ENCODE assay signal across 30 mouse cellular contexts in the genomic region with DNA sequence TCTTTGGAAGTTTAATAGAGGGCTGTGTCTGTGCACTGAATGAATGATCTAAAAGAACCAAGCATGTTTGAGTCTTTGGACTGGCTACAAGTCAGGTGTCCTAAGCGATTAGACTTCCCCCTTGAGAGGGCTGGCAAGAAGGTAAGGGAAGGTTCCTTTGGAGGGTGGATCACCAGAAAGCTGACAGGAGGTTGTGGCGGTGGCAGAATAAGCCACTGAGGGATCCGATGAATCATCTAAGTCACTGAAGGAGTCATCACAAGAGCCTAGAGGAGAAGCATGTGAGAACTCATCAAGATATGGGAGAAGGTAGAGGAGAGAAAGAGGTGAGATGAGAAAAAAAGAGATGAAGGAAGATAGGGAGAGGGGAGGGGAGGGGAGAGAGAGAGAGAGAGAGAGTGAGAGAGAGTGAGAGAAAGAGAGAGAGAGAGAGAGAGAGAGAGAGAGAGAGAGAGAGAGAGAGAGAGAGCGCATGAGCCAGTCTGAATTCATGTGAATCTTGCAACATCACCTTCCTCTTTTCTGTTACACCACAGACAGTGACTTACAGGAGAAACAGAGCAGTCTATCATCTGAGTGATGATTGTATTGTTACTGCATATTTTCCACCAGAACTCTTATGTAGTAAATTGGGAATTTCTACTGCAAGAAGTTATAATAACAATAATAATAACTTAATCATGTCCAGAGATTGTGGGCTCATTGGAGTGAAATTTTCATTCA.
A peak's percentile ranks its signal among the peaks of the same experiment; 100 is the strongest.
DNase-seq lines count a peak whose midpoint lies in the region; ATAC-seq and TF ChIP-seq lines count a peak whose summit lies in the region.
"Had no signal": no experiment of that assay in that cellular context is flagged by ENCODE, and none has a peak within 500 bp of the region (broad histone marks: within the 10 kb centered on the region; RNA-seq: fewer than 3 reads in every experiment).

No protein-coding gene starts in this region.

- H3K27me3 ChIP-seq in liver, postnatal 0 days (ENCODE audit: insufficient read depth, low read length): no peaks in the 10 kb centered on the region
- H3K27me3 ChIP-seq in forebrain, embryonic 11.5 days (ENCODE audit: control insufficient read depth, insufficient read depth, low read length): no peaks in the 10 kb centered on the region
- H3K27me3 ChIP-seq: embryonic facial prominence, embryonic 15.5 days; forebrain, embryonic 13.5 days; heart, embryonic 15.5 days; hindbrain, embryonic 13.5 days; limb, embryonic 13.5 days; liver, embryonic 13.5 days; lung, embryonic 15.5 days; midbrain, embryonic 13.5 days; stomach, embryonic 15.5 days had no signal

- DNase-seq in liver, postnatal 0 days: no peak
- DNase-seq in liver: no peak
- peak; percentile 49 for DNase-seq in 416B (ENCODE audit: low read depth)
- no peak for DNase-seq in forebrain, embryonic 11.5 days (ENCODE audit: low spot score)
- DNase-seq in cerebellum, adult 18-20 months: no peak
- DNase-seq in adrenal gland, postnatal 25 days: no peak
- DNase-seq: adrenal gland, postnatal 36 days; cerebellum, adult 11-12 months; cerebellum, postnatal 14 days; gastrocnemius, postnatal 14 days; heart, adult 11 months; kidney, adult 11 months; kidney, postnatal 25 days; liver, embryonic 13.5 days; retina, postnatal 1 day; right cerebral cortex, postnatal 14 days had no signal

- no peak overlapping the region for H3K4me3 ChIP-seq in liver, postnatal 0 days (ENCODE audit: low read depth, low read length)
- H3K4me3 ChIP-seq in forebrain, embryonic 11.5 days (ENCODE audit: low read depth, low read length): no peak overlapping the region
- H3K4me3 ChIP-seq: embryonic facial prominence, embryonic 10.5 days; embryonic facial prominence, embryonic 15.5 days; forebrain, embryonic 13.5 days; heart, embryonic 10.5 days; heart, embryonic 15.5 days; hindbrain, embryonic 13.5 days; left cerebral cortex, adult 2 months; limb, embryonic 13.5 days; liver, embryonic 13.5 days; lung, embryonic 15.5 days; midbrain, embryonic 13.5 days; stomach, embryonic 15.5 days had no signal

- H3K27ac ChIP-seq in liver, postnatal 0 days (ENCODE audit: low read depth): no peak overlapping the region
- no peak overlapping the region for H3K27ac ChIP-seq in forebrain, embryonic 11.5 days (ENCODE audit: low read depth, low read length)
- H3K27ac ChIP-seq: embryonic facial prominence, embryonic 10.5 days; embryonic facial prominence, embryonic 15.5 days; forebrain, embryonic 13.5 days; heart, embryonic 10.5 days; heart, embryonic 15.5 days; hindbrain, embryonic 13.5 days; left cerebral cortex, adult 2 months; limb, embryonic 13.5 days; liver, embryonic 13.5 days; lung, embryonic 15.5 days; midbrain, embryonic 13.5 days; stomach, embryonic 15.5 days had no signal

- TF ChIP-seq CTCF in liver, postnatal 0 days (IDR thresholded peaks at IDR 0.05; ENCODE audit: low read depth): no peak

- no peak overlapping the region for H3K4me2 ChIP-seq in liver, postnatal 0 days (ENCODE audit: low read depth, low read length)
- no peak overlapping the region for H3K4me2 ChIP-seq in forebrain, embryonic 11.5 days (ENCODE audit: low read depth, low read length, severe bottlenecking)
- H3K4me2 ChIP-seq: embryonic facial prominence, embryonic 15.5 days; forebrain, embryonic 13.5 days; heart, embryonic 15.5 days; hindbrain, embryonic 13.5 days; limb, embryonic 13.5 days; liver, embryonic 13.5 days; lung, embryonic 15.5 days; midbrain, embryonic 13.5 days; stomach, embryonic 15.5 days had no signal

- ATAC-seq in liver, postnatal 0 days: peak; percentile 56; the same call in 1 of the 2 replicates
- peak; percentile 94 for ATAC-seq in common myeloid progenitor, adult 5-6 weeks (replicated peaks; ENCODE audit: low read depth, poor library complexity, severe bottlenecking)
- peak; percentile 94 for ATAC-seq in megakaryocyte progenitor cell, adult 5-6 weeks (replicated peaks; ENCODE audit: poor library complexity)
- no peak for ATAC-seq in forebrain, embryonic 11.5 days (replicated peaks; ENCODE audit: low FRiP score)
- ATAC-seq: CD4-positive, CD25-positive, alpha-beta regulatory T cell, adult 4 months; forebrain, embryonic 13.5 days; midbrain, embryonic 13.5 days had no signal

- no peak for TF ChIP-seq EP300 in liver, postnatal 0 days (IDR thresholded peaks at IDR 0.05; ENCODE audit: low read depth)

- no peaks in the 10 kb centered on the region for H3K36me3 ChIP-seq in liver, postnatal 0 days (replicated peaks; ENCODE audit: insufficient read depth, low read length)
- no peaks in the 10 kb centered on the region for H3K36me3 ChIP-seq in forebrain, embryonic 11.5 days (ENCODE audit: control insufficient read depth, insufficient read depth, low read length)
- H3K36me3 ChIP-seq: embryonic facial prominence, embryonic 10.5 days; embryonic facial prominence, embryonic 15.5 days; heart, embryonic 10.5 days; heart, embryonic 15.5 days; hindbrain, embryonic 13.5 days; limb, embryonic 13.5 days; liver, embryonic 13.5 days; lung, embryonic 15.5 days; midbrain, embryonic 13.5 days; stomach, embryonic 15.5 days had no signal

- H3K4me1 ChIP-seq in liver, postnatal 0 days (ENCODE audit: insufficient read depth): no peaks in the 10 kb centered on the region
- H3K4me1 ChIP-seq in forebrain, embryonic 11.5 days (replicated peaks; ENCODE audit: control insufficient read depth, insufficient read depth, low read length): no peaks in the 10 kb centered on the region
- H3K4me1 ChIP-seq: embryonic facial prominence, embryonic 10.5 days; embryonic facial prominence, embryonic 15.5 days; forebrain, embryonic 13.5 days; heart, embryonic 10.5 days; heart, embryonic 15.5 days; hindbrain, embryonic 13.5 days; limb, embryonic 13.5 days; liver, embryonic 13.5 days; lung, embryonic 15.5 days; midbrain, embryonic 13.5 days; stomach, embryonic 15.5 days had no signal

- no peaks in the 10 kb centered on the region for H3K9me3 ChIP-seq in liver, postnatal 0 days (ENCODE audit: low read length)
- H3K9me3 ChIP-seq in forebrain, embryonic 11.5 days (ENCODE audit: control insufficient read depth, low read length): no peaks in the 10 kb centered on the region
- H3K9me3 ChIP-seq: embryonic facial prominence, embryonic 10.5 days; embryonic facial prominence, embryonic 15.5 days; forebrain, embryonic 13.5 days; heart, embryonic 10.5 days; heart, embryonic 15.5 days; hindbrain, embryonic 13.5 days; limb, embryonic 13.5 days; liver, embryonic 13.5 days; lung, embryonic 15.5 days; midbrain, embryonic 13.5 days; stomach, embryonic 15.5 days had no signal

- H3K9ac ChIP-seq in liver, postnatal 0 days (replicated peaks): no peak overlapping the region
- H3K9ac ChIP-seq in forebrain, embryonic 11.5 days (ENCODE audit: low read length): no peak overlapping the region
- H3K9ac ChIP-seq: embryonic facial prominence, embryonic 15.5 days; forebrain, embryonic 13.5 days; heart, embryonic 15.5 days; hindbrain, embryonic 13.5 days; limb, embryonic 13.5 days; liver, embryonic 13.5 days; lung, embryonic 15.5 days; midbrain, embryonic 13.5 days; stomach, embryonic 15.5 days had no signal

- WGBS in liver, postnatal 0 days (ENCODE audit: insufficient replicate concordance): 57% methylated on average over 4 of the region's 4 CpGs
- WGBS in forebrain, embryonic 11.5 days: 89% methylated on average over 4 of the region's 4 CpGs
